Mouse (Mus musculus): ENCODE results near the gene Eid3. TPM values are rescaled to one million over a fixed set of nuclear protein-coding genes. Genes with fewer than 3 reads are reported as not detected.
A peak's percentile ranks its signal among the peaks of the same experiment; 100 is the strongest.

Eid3 gene
- polyA plus RNA-seq, 1 experiment: 0.61 TPM

DNA sequence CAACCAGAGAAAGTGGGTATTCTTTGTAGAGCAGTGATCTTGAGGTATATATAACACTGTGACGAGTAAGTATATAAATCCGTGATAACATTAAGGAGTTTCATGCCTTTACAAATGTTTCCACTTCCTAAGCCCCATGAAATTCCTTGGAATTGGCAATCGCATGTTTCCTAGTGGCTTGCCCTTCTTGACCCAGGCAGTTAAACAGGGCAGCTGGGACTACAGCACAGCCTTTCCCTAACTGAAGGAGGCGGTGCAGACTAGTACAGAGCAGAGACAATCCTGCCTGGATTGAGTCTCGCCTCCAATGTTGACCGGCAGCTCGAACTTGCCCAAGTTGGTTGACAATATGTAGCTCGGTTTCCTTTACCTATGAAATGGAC is 6.9 kb upstream of the Eid3 start:
- Histone ChIP-seq H3K4me1 (ENCODE audit: control insufficient read depth, insufficient read depth, low read length) (peaks cover 4% of the 10 kb centered on the region), H3K27ac (ENCODE audit: insufficient read depth, low read length) (peak overlapping the region; percentile 86), H3K4me3 (ENCODE audit: insufficient read depth, low read length) (peak overlapping the region; percentile 76)
- peak; percentile 16; the same call in 1 of the 2 replicates for TF ChIP-seq CTCF (IDR thresholded peaks at IDR 0.05; ENCODE audit: extremely low read depth, insufficient read depth, low read length)
- no peak for TF ChIP-seq POLR2A (IDR thresholded peaks at IDR 0.05; ENCODE audit: extremely low read depth, insufficient read depth, low read length)

DNA sequence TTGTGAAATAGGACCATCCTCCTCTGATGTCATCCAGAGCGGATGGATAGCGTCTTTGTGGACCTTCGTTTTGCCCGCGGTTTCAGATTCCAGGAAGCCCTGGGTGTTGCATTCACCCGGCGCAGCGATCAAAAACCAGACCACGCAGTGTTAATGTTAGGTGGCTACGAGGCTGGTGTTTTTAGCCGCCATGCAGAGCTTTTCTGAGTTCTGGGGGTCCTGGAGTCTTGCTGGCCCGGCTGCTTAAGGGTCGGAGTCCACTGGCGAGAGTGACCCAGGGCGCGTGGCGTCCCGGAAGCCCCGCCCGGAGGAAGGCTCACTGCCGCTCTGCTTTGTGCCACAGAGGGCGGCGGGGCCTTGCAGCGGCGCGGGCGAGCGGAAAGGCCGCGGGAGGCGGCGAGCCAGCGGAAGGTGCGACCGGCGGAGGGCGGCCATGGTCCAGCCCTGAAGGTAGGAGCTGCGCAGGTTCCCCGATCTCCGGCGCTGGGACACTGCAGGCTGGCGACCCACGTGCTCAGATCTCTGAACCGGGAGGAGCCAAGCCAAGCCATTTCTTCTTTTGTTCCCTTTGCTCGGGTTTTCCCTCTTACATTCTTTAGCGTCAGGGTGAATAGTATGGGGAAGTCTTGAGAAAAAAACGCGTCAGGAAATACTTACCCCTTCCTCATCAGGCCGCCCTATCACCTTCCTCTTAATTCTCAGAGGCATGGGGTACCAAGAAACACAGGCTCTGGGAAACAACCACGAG is 6.1 kb upstream of the Eid3 start:
- H3K27ac ChIP-seq (ENCODE audit: insufficient read depth, low read length): peak overlapping the region; percentile 17; the same call in 1 of the 2 replicates
- no peak for TF ChIP-seq POLR2A (IDR thresholded peaks at IDR 0.05; ENCODE audit: extremely low read depth, insufficient read depth, low read length)
- no peak for TF ChIP-seq CTCF (IDR thresholded peaks at IDR 0.05; ENCODE audit: extremely low read depth, insufficient read depth, low read length)
- peak overlapping the region; percentile 76 for H3K4me3 ChIP-seq (ENCODE audit: insufficient read depth, low read length)
- H3K4me1 ChIP-seq (ENCODE audit: control insufficient read depth, insufficient read depth, low read length): peaks cover 4% of the 10 kb centered on the region

DNA sequence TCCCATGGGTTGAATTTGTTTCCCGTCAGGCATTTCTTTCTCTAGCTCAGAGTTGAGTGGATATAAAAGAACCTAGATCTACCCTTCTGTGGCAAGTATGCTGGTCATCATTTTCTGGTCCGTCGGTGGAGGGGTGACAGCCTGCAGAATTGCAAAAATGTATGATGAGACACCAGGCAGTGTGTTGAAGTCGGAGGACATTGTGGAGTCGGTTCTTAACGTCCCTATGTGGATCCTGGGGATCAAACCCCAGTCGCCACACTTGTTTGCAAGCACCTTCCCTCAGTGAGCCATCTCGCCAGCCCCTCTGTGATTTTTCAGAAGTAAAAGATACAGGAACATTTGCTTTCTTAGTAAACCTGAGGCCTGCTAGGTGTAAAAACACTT is 5.5 kb upstream of the Eid3 start:
- H3K27ac ChIP-seq (ENCODE audit: insufficient read depth, low read length): no peak overlapping the region
- no peak for TF ChIP-seq POLR2A (IDR thresholded peaks at IDR 0.05; ENCODE audit: extremely low read depth, insufficient read depth, low read length)
- TF ChIP-seq CTCF (IDR thresholded peaks at IDR 0.05; ENCODE audit: extremely low read depth, insufficient read depth, low read length): no peak

DNA sequence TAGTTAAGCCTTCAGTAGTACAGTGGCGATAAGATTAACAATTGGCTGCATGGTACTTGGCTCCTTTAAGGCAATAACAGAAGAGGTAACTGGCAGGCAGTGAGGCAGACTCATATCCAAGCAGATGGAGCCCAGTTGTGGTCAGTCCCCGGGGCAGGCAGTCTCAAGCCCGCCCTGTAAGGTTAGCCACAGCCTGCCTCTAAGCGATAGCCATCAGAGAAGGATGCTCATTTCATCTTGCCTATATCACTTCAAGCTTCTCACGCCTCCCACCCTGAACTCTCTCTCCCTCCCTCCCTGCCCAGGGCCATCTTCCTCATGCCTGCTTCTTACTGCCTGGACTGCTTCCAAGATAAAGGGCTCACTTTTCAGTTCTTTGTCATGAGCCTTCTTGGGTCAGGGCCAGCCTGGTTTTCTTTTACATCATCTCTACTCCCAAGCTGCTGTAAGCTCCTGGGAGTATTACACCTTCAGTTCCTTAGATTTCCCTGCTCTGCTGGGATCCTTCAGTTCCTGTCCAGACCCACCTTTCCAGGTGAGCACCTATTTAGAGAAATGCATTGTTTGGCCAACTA is 3.2 kb upstream of the Eid3 start:
- Histone ChIP-seq H3K4me3 (ENCODE audit: insufficient read depth, low read length) (no peak overlapping the region), H3K27ac (ENCODE audit: insufficient read depth, low read length) (no peak overlapping the region), H3K4me1 (ENCODE audit: control insufficient read depth, insufficient read depth, low read length) (peaks cover 4% of the 10 kb centered on the region)
- TF ChIP-seq POLR2A (IDR thresholded peaks at IDR 0.05; ENCODE audit: extremely low read depth, insufficient read depth, low read length) (no peak), CTCF (IDR thresholded peaks at IDR 0.05; ENCODE audit: extremely low read depth, insufficient read depth, low read length) (no peak)

More for the DNA sequence above, 5.5 kb upstream of the Eid3 start:
- Histone ChIP-seq H3K4me3 (ENCODE audit: insufficient read depth, low read length) (peak overlapping the region; percentile 76), H3K4me1 (ENCODE audit: control insufficient read depth, insufficient read depth, low read length) (peaks cover 4% of the 10 kb centered on the region)

DNA sequence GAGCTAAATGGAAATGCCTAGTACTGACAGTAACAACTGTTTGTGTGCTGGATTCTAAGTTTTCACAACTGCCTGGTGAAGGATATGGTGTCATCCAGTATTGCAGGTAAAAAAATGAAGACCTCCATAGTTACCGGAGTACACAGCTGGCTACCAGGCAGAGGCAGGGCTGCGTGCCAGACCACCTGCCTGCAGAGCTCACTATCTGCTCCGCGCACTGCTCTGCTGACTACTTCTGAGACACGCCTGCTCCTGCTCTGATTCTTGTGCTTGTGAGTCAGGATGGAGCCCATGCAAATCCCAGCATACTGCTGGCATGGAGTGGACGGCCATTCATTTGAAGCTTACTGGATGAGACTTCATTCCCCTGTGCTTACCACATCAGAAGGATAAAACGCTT is 2.6 kb upstream of the Eid3 start:
- Histone ChIP-seq H3K4me1 (ENCODE audit: control insufficient read depth, insufficient read depth, low read length) (peaks cover 2% of the 10 kb centered on the region), H3K4me3 (ENCODE audit: insufficient read depth, low read length) (no peak overlapping the region), H3K27ac (ENCODE audit: insufficient read depth, low read length) (no peak overlapping the region)
- TF ChIP-seq CTCF (IDR thresholded peaks at IDR 0.05; ENCODE audit: extremely low read depth, insufficient read depth, low read length) (no peak), POLR2A (IDR thresholded peaks at IDR 0.05; ENCODE audit: extremely low read depth, insufficient read depth, low read length) (no peak)

DNA sequence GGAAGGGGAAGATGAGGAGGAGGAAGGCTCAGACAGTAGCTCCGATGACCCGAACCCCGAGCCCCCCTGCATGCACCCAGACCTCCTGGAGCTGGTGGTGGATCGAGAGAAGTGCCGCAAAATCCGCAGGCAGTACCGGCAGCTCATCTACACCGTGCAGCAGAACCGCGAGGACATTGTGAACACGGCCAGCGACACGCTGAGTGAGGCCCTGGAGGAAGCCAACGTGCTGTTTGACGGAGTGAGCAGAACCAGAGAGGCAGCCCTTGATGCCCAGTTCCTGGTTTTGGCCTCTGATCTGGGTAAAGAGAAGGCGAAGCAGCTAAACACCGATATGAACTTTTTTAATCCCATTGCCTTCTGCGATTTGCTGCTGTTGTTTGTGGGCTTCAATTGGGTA is 406 bp downstream of the Eid3 start:
- peaks cover 2% of the 10 kb centered on the region for H3K4me1 ChIP-seq (ENCODE audit: control insufficient read depth, insufficient read depth, low read length)
- no peak overlapping the region for H3K27ac ChIP-seq (ENCODE audit: insufficient read depth, low read length)
- no peak for TF ChIP-seq CTCF (IDR thresholded peaks at IDR 0.05; ENCODE audit: extremely low read depth, insufficient read depth, low read length)
- no peak for TF ChIP-seq POLR2A (IDR thresholded peaks at IDR 0.05; ENCODE audit: extremely low read depth, insufficient read depth, low read length)
- no peak overlapping the region for H3K4me3 ChIP-seq (ENCODE audit: insufficient read depth, low read length)

DNA sequence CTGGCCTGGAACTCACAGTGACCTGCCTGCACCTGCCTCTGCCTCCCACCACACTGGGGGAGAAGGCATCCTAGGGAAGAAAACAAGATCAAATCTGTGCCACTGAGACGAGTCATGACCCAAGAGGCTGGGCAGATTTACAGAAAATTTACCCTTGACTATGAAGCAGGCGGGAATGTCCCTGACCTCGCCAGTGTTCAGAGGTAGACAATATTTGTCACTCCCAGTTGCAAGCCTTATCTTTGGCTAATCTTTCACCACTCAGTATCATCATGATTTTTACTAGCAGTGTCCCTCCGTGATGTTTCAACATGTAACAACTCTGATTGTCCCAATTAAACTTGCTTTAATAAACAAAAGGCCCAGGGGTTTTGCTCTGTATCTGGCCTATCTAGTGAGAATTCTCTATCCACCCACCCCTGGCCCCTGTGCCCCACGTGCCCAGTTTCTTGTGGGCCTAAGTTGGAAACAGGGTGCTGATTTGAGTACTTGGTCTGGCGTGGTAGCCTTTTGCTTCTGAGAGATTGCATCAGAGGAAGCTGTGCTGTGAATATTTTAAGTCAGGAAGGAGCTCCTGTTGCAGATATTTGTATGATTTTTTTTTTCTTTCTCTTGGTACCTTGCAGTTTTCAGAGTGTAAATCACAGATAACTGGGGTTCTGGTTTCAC is 2.1 kb downstream of the Eid3 start:
- no peak overlapping the region for H3K4me3 ChIP-seq (ENCODE audit: insufficient read depth, low read length)
- no peaks in the 10 kb centered on the region; the same call in 1 of the 2 replicates for H3K4me1 ChIP-seq (ENCODE audit: control insufficient read depth, insufficient read depth, low read length)
- no peak overlapping the region for H3K27ac ChIP-seq (ENCODE audit: insufficient read depth, low read length)
- TF ChIP-seq POLR2A (IDR thresholded peaks at IDR 0.05; ENCODE audit: extremely low read depth, insufficient read depth, low read length): no peak
- TF ChIP-seq CTCF (IDR thresholded peaks at IDR 0.05; ENCODE audit: extremely low read depth, insufficient read depth, low read length): no peak

DNA sequence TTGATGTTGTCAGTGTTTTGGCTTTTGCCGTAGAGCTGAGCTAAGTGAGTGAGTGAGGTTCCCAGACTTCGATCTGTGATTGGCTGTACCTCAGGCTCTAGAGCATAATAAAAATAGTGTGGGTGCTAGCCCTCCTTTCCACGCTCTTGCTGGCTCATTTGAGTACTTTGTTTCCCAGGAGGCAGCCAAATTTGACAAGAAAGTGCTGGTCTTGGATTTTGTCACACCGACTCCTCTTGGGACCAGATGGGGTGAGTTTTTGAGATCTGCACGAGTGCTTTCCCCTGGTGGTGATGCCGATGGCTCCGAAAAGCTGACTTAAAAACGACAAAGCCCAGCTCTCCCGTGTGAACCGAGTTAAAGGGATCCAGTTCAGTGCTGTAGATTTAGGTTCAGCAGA is 9.0 kb downstream of the Eid3 start:
- Histone ChIP-seq H3K27ac (ENCODE audit: insufficient read depth, low read length) (no peak overlapping the region), H3K4me1 (ENCODE audit: control insufficient read depth, insufficient read depth, low read length) (no peaks in the 10 kb centered on the region), H3K4me3 (ENCODE audit: insufficient read depth, low read length) (no peak overlapping the region)
- TF ChIP-seq POLR2A (IDR thresholded peaks at IDR 0.05; ENCODE audit: extremely low read depth, insufficient read depth, low read length) (no peak), CTCF (IDR thresholded peaks at IDR 0.05; ENCODE audit: extremely low read depth, insufficient read depth, low read length) (no peak)

DNA sequence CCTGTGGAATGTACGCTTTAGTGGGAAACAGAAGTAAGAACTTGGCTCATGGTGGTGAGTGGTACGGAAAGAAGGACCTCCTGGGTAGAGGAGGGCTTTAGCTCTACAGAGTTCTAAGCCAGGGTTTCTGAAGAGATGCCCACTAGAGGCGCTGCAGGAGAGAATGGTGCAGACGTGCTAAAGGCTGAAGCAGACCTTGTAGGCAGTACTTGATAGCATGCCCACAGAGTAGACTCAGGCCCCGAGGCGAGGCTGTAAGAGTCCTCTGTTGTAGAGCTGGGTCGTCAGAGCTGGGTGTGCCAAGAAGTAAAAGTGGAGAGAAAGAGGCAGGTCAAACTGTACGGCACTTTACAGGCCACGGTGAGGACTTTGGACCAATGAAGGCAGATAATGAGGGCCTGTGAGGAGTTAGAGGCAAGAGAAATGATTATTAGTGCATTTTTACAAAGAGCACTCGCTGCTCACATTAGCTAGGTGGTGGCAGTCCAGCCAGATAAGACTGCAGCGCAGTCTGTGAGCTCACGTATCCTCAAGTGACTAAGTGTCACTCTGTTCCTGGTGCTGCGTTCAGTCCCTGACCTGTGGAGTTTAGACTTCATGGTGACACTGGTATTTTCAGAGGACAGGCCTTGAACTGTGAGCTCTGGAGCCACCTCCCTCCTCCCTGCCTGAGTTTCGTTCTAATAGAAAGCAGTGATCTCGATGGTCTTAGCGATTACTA is 9.8 kb downstream of the Eid3 start:
- Histone ChIP-seq H3K4me1 (ENCODE audit: control insufficient read depth, insufficient read depth, low read length) (no peaks in the 10 kb centered on the region), H3K4me3 (ENCODE audit: insufficient read depth, low read length) (no peak overlapping the region), H3K27ac (ENCODE audit: insufficient read depth, low read length) (no peak overlapping the region)
- peak; percentile 20; the same call in 1 of the 2 replicates for TF ChIP-seq CTCF (IDR thresholded peaks at IDR 0.05; ENCODE audit: extremely low read depth, insufficient read depth, low read length)
- TF ChIP-seq POLR2A (IDR thresholded peaks at IDR 0.05; ENCODE audit: extremely low read depth, insufficient read depth, low read length): no peak

Data from cortical plate, adult 2 months (tissue).